Mouse (Mus musculus) midbrain, embryonic 14.5 days (tissue): ENCODE results near the gene Necap2. TPM values are rescaled to one million over a fixed set of nuclear protein-coding genes. Genes with fewer than 3 reads are reported as not detected.

Source experiments
- ATAC-seq: fragments of 200-750 bp; cut with Nextera tagmentation; 2 replicates; pipeline ENCODE4 v1.8.0; 2017; ENCODE audit warnings: moderate number of reproducible peaks, moderate library complexity; ENCODE audit not compliant: low FRiP score, low TSS enrichment
- DNase-seq: peaks from one replicate; pipeline ENCODE4 v3.0.0-alpha.2; 2015
- H3K27ac ChIP-seq: fragments of 300-500 bp; sonication (generic); replicated peaks from 2 replicates; pipeline ENCODE4 v1.5.1; 2014; ENCODE audit warnings: mild to moderate bottlenecking, low read depth, low read length, moderate library complexity
- H3K27me3 ChIP-seq: fragments of 300-500 bp; sonication (generic); 2 replicates; pipeline ENCODE4 v1.6.1; 2014; ENCODE audit warnings: low read length, control low read depth, mixed read lengths; ENCODE audit not compliant: control insufficient read depth, insufficient read depth
- H3K36me3 ChIP-seq: fragments of 300-500 bp; sonication (generic); 2 replicates; pipeline ENCODE4 v1.6.1; 2014; ENCODE audit warnings: low read length, control low read depth; ENCODE audit not compliant: control insufficient read depth, insufficient read depth
- H3K4me1 ChIP-seq: fragments of 300-500 bp; sonication (generic); 2 replicates; pipeline ENCODE4 v1.6.1; 2014; ENCODE audit warnings: mild to moderate bottlenecking, antibody characterized with exemption, low read length, control low read depth; ENCODE audit not compliant: control insufficient read depth, insufficient read depth
- H3K4me2 ChIP-seq: fragments of 300-500 bp; sonication (generic); 2 replicates; pipeline ENCODE4 v1.6.1; 2014; ENCODE audit warnings: mild to moderate bottlenecking, low read length, moderate library complexity
- H3K4me3 ChIP-seq: fragments of 300-500 bp; sonication (generic); replicated peaks from 2 replicates; pipeline ENCODE4 v1.5.1; 2014; ENCODE audit warnings: low read depth, low read length
- H3K9ac ChIP-seq: fragments of 300-500 bp; sonication (generic); replicated peaks from 2 replicates; pipeline ENCODE4 v1.6.1; 2014; ENCODE audit warnings: mild to moderate bottlenecking, low read length, moderate library complexity
- H3K9me3 ChIP-seq: fragments of 300-500 bp; sonication (generic); 2 replicates; pipeline ENCODE4 v1.6.1; 2016; ENCODE audit warnings: low read length, control low read depth, mixed read lengths; ENCODE audit not compliant: control insufficient read depth
- WGBS: fragments of 180-500 bp; shearing (Covaris S2); extraction: QIAGEN DNeasy Blood & Tissue Kit; methylation state at CpG from one replicate; pipeline ENCODE4 v1.1.7; 2014; 5-methylcytosine and 5-hydroxymethylcytosine counted together
- polyA plus RNA-seq: library from polyadenylated mRNA; unstranded; fragments of >200 nt; fragmentation: Nextera tagmentation; extraction: Ambion mirVana; gene quantifications from 2 replicates; pipeline ENCODE4 v1.2.1, GENCODE M21; 2014

The Necap2 gene
- polyA plus RNA-seq, 1 experiment from 2014 or later, result 43.3 TPM

- ATAC-seq, result peak; percentile 59; the same call in 1 of the 2 replicates
- Histone ChIP-seq H3K27ac (0 out of 2 replicates have a peak overlapping the region, but pooled peaks have one; percentile 41), H3K4me3 (no peak overlapping the region), H3K36me3 (peaks cover 68% of the 10 kb centered on the region), H3K27me3 (no peaks in the 10 kb centered on the region), H3K4me2 (no peak overlapping the region), H3K4me1 (no peaks in the 10 kb centered on the region), H3K9ac (no peak overlapping the region), H3K9me3 (no peaks in the 10 kb centered on the region)
- 16% methylated on average over 6 of the region's 6 CpGs for WGBS
- DNase-seq, result peak; percentile 89
Observed at GRCm38 (mm10) chr4:141031733-141032132, 46.4 kb downstream of the Necap2 start.

GRCm38 (mm10) chr4:141030541-141031206 is 47.5 kb downstream of the Necap2 start:
- no peak for DNase-seq
- Histone ChIP-seq H3K4me1 (no peaks in the 10 kb centered on the region), H3K9ac (no peak overlapping the region), H3K9me3 (no peaks in the 10 kb centered on the region), H3K27ac (no peak overlapping the region), H3K4me2 (no peak overlapping the region), H3K27me3 (no peaks in the 10 kb centered on the region), H3K4me3 (no peak overlapping the region), H3K36me3 (peaks cover 68% of the 10 kb centered on the region)
- ATAC-seq, result no peak
- WGBS, result 92% methylated on average over 17 of the region's 18 CpGs

GRCm38 (mm10) chr4:141024992-141025391 is 53.2 kb downstream of the Necap2 start:
- H3K27ac ChIP-seq, result no peak overlapping the region
- peaks cover 21% of the 10 kb centered on the region for H3K4me1 ChIP-seq
- no peaks in the 10 kb centered on the region for H3K9me3 ChIP-seq
- no peak for ATAC-seq
- 76% methylated on average over 27 of the region's 27 CpGs for WGBS
- no peak overlapping the region for H3K9ac ChIP-seq
- no peak overlapping the region for H3K4me2 ChIP-seq
- H3K4me3 ChIP-seq, result no peak overlapping the region
- H3K27me3 ChIP-seq, result no peaks in the 10 kb centered on the region
- peaks cover 65% of the 10 kb centered on the region for H3K36me3 ChIP-seq
- DNase-seq, result no peak

- Histone ChIP-seq H3K4me2 (no peak overlapping the region), H3K4me1 (peaks cover 22% of the 10 kb centered on the region), H3K36me3 (peaks cover 57% of the 10 kb centered on the region), H3K27me3 (no peaks in the 10 kb centered on the region), H3K4me3 (no peak overlapping the region), H3K9me3 (no peaks in the 10 kb centered on the region), H3K27ac (no peak overlapping the region), H3K9ac (no peak overlapping the region)
- WGBS, result 73% methylated on average over 9 of the region's 9 CpGs
- no peak for DNase-seq
- no peak for ATAC-seq
Observed at GRCm38 (mm10) chr4:141024052-141024451, 54.1 kb downstream of the Necap2 start.

- 45% methylated on average over 11 of the region's 11 CpGs for WGBS
- H3K4me2 ChIP-seq, result no peak overlapping the region
- H3K36me3 ChIP-seq, result peaks cover 59% of the 10 kb centered on the region
- DNase-seq (peak; percentile 47), ATAC-seq (peak; percentile 35; the same call in 1 of the 2 replicates)
- H3K4me1 ChIP-seq, result peaks cover 22% of the 10 kb centered on the region
- no peak overlapping the region for H3K4me3 ChIP-seq
- H3K27me3 ChIP-seq, result no peaks in the 10 kb centered on the region
- H3K9ac ChIP-seq, result peak overlapping the region; percentile 24; the same call in 1 of the 2 replicates
- H3K9me3 ChIP-seq, result no peaks in the 10 kb centered on the region
- peak overlapping the region; percentile 89 for H3K27ac ChIP-seq
Observed at GRCm38 (mm10) chr4:141021614-141021929, 56.6 kb downstream of the Necap2 start.

GRCm38 (mm10) chr4:141020811-141021613 is 57.1 kb downstream of the Necap2 start:
- H3K27ac ChIP-seq, result peak overlapping the region; percentile 89
- H3K36me3 ChIP-seq, result peaks cover 61% of the 10 kb centered on the region
- peak; percentile 70 for ATAC-seq
- no peaks in the 10 kb centered on the region for H3K9me3 ChIP-seq
- 21% methylated on average over 14 of the region's 14 CpGs for WGBS
- no peak overlapping the region for H3K4me3 ChIP-seq
- H3K4me2 ChIP-seq, result 0 out of 2 replicates have a peak overlapping the region, but pooled peaks have one; percentile 6
- H3K9ac ChIP-seq, result peak overlapping the region; percentile 24; the same call in 1 of the 2 replicates
- H3K27me3 ChIP-seq, result no peaks in the 10 kb centered on the region
- peak; percentile 84 for DNase-seq
- H3K4me1 ChIP-seq, result peaks cover 22% of the 10 kb centered on the region

- no peaks in the 10 kb centered on the region for H3K9me3 ChIP-seq
- WGBS, result 81% methylated on average over 17 of the region's 17 CpGs
- H3K9ac ChIP-seq, result no peak overlapping the region
- H3K4me3 ChIP-seq, result no peak overlapping the region
- peaks cover 22% of the 10 kb centered on the region for H3K4me1 ChIP-seq
- no peak overlapping the region for H3K4me2 ChIP-seq
- peak overlapping the region; percentile 89 for H3K27ac ChIP-seq
- H3K27me3 ChIP-seq, result no peaks in the 10 kb centered on the region
- ATAC-seq (no peak), DNase-seq (no peak)
- peaks cover 61% of the 10 kb centered on the region for H3K36me3 ChIP-seq
Observed at GRCm38 (mm10) chr4:141020220-141020619, 57.9 kb downstream of the Necap2 start.

- Histone ChIP-seq H3K27me3 (no peaks in the 10 kb centered on the region), H3K4me1 (peaks cover 22% of the 10 kb centered on the region), H3K4me3 (no peak overlapping the region), H3K27ac (0 out of 2 replicates have a peak overlapping the region, but pooled peaks have one; percentile 32), H3K9ac (no peak overlapping the region), H3K4me2 (no peak overlapping the region), H3K36me3 (peaks cover 64% of the 10 kb centered on the region), H3K9me3 (no peaks in the 10 kb centered on the region)
- DNase-seq, result no peak
- ATAC-seq, result no peak
- WGBS, result 86% methylated on average over 29 of the region's 29 CpGs
Observed at GRCm38 (mm10) chr4:141017657-141018436, 60.3 kb downstream of the Necap2 start.
